Mouse (Mus musculus) adrenal gland, postnatal 10 days (tissue): ENCODE measurements at regions not wholly inside any gene's neighbourhood (a gene's known extent, or its start where the extent isn't known, plus 50 kb on each side); places are given as distances from the start of the nearest gene placed in this dataset.
"Not testable (repeated sequence)": the region's sequence is repeated elsewhere in the genome, so short reads cannot be mapped to it uniquely, and the experiment has no call there.

Experiments
- DNase-seq: peaks from one replicate; pipeline ENCODE4 v3.0.0; 2021; ENCODE audit warnings: mixed read lengths

DNA sequence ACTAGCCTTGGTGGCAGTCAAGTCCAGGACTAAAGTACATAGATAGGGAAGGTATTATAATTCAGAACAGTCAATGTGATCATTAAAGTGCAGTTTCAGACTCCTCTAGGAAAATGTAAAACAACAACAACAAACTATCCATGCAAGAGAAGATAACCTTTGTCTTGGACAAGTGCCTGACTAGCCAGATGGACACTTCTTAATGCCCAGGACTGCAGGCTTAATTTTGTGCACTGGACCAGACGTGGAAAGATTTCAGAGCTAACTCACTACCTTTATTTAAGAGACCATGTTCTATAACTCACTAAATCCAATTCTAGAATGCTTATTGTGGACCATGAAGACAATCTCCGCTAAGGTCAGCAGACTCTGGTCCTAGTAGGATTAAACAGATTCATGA is 215.6 kb upstream of the Stxbp5 start:
- DNase-seq, result no peak

GRCm38 (mm10) chr10:10113256-10113655 is 212.4 kb upstream of the Stxbp5 start:
- DNase-seq, result no peak

GRCm38 (mm10) chr10:10111055-10111454 is 210.2 kb upstream of the Stxbp5 start:
- no peak for DNase-seq

GRCm38 (mm10) chr10:10109867-10110266 is 209.0 kb upstream of the Stxbp5 start:
- DNase-seq, result peak; percentile 3

GRCm38 (mm10) chr10:10107123-10107525 is 206.2 kb upstream of the Stxbp5 start:
- DNase-seq, result no peak

GRCm38 (mm10) chr10:10106646-10107045 is 205.8 kb upstream of the Stxbp5 start:
- no peak for DNase-seq

DNA sequence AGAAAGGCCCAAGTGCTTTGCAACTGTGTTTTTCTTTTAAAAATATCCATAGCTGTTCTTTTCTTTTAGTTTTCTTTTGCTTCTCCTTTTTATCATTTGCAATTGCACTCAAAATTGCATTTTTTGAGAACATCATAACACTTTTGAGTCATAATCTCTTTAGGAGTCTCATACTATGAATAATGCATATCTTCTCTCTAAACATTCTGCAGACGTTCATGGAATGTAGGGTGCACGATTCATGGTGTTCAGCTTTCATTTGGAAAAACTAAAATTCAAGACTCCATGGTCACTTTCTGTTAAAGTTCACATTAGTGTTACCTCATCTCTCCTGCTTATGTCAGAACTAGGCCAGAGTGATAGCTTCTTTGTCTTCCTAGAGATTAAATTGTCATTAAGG is 200.8 kb upstream of the Stxbp5 start:
- DNase-seq, result no peak

- DNase-seq, result peak; percentile 3
These were observed 197.6 kb upstream of the Stxbp5 start for GRCm38 (mm10) chr10:10098521-10098920.

GRCm38 (mm10) chr10:10094113-10094512 is 193.2 kb upstream of the Stxbp5 start:
- DNase-seq, result no peak

GRCm38 (mm10) chr10:10093713-10094112 is 192.8 kb upstream of the Stxbp5 start:
- DNase-seq, result no peak

GRCm38 (mm10) chr10:10085934-10086333 is 185.1 kb upstream of the Stxbp5 start:
- no peak for DNase-seq

GRCm38 (mm10) chr10:10070146-10070545 is 169.3 kb upstream of the Stxbp5 start:
- no peak for DNase-seq

- DNase-seq, result not testable (repeated sequence)
These were observed 168.8 kb upstream of the Stxbp5 start for GRCm38 (mm10) chr10:10069704-10070103.

DNA sequence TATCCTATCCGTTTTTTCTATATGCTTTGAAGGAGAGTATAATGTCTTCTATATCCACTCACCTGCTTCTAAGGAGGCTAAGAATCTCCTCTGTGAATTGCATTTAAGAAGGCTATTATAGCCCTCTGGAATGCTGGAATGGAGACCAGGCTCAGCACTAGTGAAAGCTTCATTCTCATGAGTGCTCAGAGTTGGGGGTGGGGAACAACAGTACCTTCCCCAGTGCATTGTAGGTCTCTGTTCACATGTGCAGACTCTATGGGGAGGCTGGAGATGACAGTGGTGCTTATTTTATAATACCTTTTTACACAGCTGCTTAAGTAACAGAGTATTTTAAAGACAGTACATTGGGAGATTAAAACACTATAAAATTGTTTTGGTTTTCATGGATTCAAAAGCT is 145.9 kb upstream of the Stxbp5 start:
- DNase-seq, result no peak

GRCm38 (mm10) chr10:10046318-10046717 is 145.4 kb upstream of the Stxbp5 start:
- DNase-seq, result no peak

- DNase-seq, result no peak
These were observed 108.4 kb upstream of the Stxbp5 start for GRCm38 (mm10) chr10:10009244-10009643.

DNA sequence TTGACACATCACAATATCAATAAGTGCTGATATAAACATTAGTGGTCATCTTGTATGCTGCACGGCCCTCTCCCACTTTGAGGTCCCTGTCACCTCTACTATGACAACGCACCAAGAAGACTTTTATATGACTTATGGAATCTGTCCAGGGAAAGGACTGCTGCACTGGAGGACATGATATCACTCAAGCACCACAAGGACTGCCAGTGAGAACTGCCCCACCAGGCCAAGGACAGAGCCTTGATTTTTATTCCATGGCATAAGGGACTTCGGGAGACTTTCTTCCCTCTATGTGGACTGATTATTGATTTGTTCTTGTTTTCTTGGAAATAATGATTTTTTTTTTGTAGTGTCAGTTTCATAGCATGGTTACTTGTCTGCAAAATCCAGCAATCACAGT is 97.7 kb upstream of the Stxbp5 start:
- peak; percentile 2 for DNase-seq

DNA sequence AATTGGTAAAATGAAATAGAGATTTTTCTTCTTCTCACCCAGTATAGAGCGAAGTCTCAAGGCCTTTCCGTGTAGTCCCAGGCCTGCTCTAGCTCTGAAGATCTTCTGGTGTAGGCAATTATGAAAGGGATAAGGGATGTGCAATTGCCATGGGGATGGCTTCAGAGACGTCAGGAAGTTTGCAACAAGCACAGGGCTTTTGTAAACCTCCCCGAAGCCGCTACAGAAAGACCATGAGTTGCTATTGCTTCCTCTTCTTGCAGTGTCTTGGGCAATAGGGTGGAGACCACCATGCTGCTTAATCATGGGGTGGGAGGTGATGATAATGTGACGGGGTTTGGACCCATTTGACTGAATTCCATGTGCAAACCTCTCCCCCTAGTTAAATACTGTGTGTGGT is 95.3 kb upstream of the Stxbp5 start:
- no peak for DNase-seq

DNA sequence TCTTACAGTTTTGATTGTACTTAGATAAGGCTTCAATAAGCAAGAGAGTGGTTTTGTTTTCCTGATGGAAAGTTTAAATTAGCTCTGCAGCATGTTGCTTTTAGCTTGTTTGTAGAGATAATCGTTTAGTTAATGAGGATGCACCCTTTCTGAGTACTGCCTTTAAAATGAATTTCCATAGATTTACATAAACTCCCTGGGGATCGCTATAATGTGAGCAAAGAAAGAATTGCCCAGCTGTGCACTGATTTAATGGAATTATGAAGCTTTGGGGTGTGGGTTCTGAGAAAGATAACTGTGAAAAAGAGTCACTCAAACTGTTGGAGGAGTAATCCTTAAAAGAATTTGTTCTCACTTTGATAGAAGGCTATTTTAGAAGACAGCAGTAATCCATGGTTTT is 91.9 kb upstream of the Stxbp5 start:
- DNase-seq, result no peak

GRCm38 (mm10) chr10:9985407-9985806 is 84.5 kb upstream of the Stxbp5 start:
- no peak for DNase-seq

DNA sequence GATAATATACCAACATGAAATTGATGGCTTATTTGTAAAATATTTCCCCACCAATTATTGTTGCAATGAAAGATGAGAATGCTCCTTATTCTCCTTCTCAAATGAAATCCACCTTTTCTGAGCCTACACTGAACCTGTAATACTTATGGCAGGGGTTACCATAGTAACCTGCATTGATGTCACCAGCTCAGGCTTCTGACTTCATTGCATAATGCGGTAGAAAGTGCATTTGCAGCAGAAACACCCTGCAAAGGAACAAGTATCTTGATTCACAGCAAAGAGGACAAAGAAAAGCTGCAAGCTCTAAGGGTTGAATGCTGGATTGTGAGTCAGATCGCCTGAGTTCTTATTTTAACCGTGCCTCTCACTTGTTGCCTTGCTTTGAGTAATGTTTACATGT is 75.5 kb upstream of the Stxbp5 start:
- no peak for DNase-seq
